Mouse (Mus musculus): Measurements from ENCODE around the gene Pnp. TPM values are rescaled to one million over a fixed set of nuclear protein-coding genes. Genes with fewer than 3 reads are reported as not detected.
"Not testable (repeated sequence)": the region's sequence is repeated elsewhere in the genome, so short reads cannot be mapped to it uniquely, and the experiment has no call there.

The Pnp gene
- polyA plus RNA-seq, 1 experiment from 2014 or later: 75.2 TPM

GRCm38 (mm10) chr14:50943932-50944667 is 13.2 kb downstream of the Pnp start, which contains the start of gene Gm49342:
Gene Gm49342, plus strand, starts transcription at chr14:50944517.
- 9% methylated on average over 31 of the region's 31 CpGs for WGBS

GRCm38 (mm10) chr14:50944668-50945033 is 13.8 kb downstream of the Pnp start:
- H3K36me3 ChIP-seq (ENCODE audit: control insufficient read depth, insufficient read depth, low read length); H3K9me3 ChIP-seq (replicated peaks; ENCODE audit: control insufficient read depth, low read length); H3K27me3 ChIP-seq (ENCODE audit: control insufficient read depth, insufficient read depth, low read length); H3K4me1 ChIP-seq (ENCODE audit: control insufficient read depth, insufficient read depth, low read length): not testable (repeated sequence)
- under 1% methylated on average over 15 of the region's 15 CpGs for WGBS
- peak overlapping the region; percentile 60 for H3K4me3 ChIP-seq (replicated peaks; ENCODE audit: low read length)
- peak overlapping the region; percentile 88 for H3K27ac ChIP-seq (ENCODE audit: low read length)
- peak; percentile 91 for ATAC-seq (ENCODE audit: insufficient read depth, low FRiP score)
- H3K9ac ChIP-seq (ENCODE audit: low read length): peak overlapping the region; percentile 72
- peak overlapping the region; percentile 69 for H3K4me2 ChIP-seq (ENCODE audit: low read depth, low read length)

More at GRCm38 (mm10) chr14:50943932-50944667, 13.2 kb downstream of the Pnp start, which contains the start of gene Gm49342:
- Histone ChIP-seq H3K4me2 (ENCODE audit: low read depth, low read length) (peak within 1 kb of the TSS; percentile 69), H3K9ac (ENCODE audit: low read length) (peak within 1 kb of the TSS; percentile 72), H3K36me3 (ENCODE audit: control insufficient read depth, insufficient read depth, low read length) (no peaks in the 10 kb centered on the region), H3K27ac (ENCODE audit: low read length) (peak within 1 kb of the TSS; percentile 88), H3K27me3 (ENCODE audit: control insufficient read depth, insufficient read depth, low read length) (no peaks in the 10 kb centered on the region), H3K4me3 (replicated peaks; ENCODE audit: low read length) (peak within 1 kb of the TSS; percentile 60), H3K9me3 (replicated peaks; ENCODE audit: control insufficient read depth, low read length) (no peaks in the 10 kb centered on the region), H3K4me1 (ENCODE audit: control insufficient read depth, insufficient read depth, low read length) (no peaks in the 10 kb centered on the region)
- peak; percentile 98 for ATAC-seq (ENCODE audit: insufficient read depth, low FRiP score)

- Histone ChIP-seq H3K4me3 (replicated peaks; ENCODE audit: low read length) (peak overlapping the region; percentile 60), H3K4me2 (ENCODE audit: low read depth, low read length) (peak overlapping the region; percentile 69), H3K27ac (ENCODE audit: low read length) (peak overlapping the region; percentile 88), H3K9ac (ENCODE audit: low read length) (peak overlapping the region; percentile 72)
- not testable (repeated sequence) for H3K36me3 ChIP-seq (ENCODE audit: control insufficient read depth, insufficient read depth, low read length); H3K9me3 ChIP-seq (replicated peaks; ENCODE audit: control insufficient read depth, low read length); ATAC-seq (ENCODE audit: insufficient read depth, low FRiP score); H3K27me3 ChIP-seq (ENCODE audit: control insufficient read depth, insufficient read depth, low read length); H3K4me1 ChIP-seq (ENCODE audit: control insufficient read depth, insufficient read depth, low read length)
- WGBS: 7% methylated on average over 6 of the region's 6 CpGs
These were observed 14.2 kb downstream of the Pnp start for GRCm38 (mm10) chr14:50945081-50945480.

GRCm38 (mm10) chr14:50945526-50945925 is 14.6 kb downstream of the Pnp start:
- not testable (repeated sequence) for H3K9me3 ChIP-seq (replicated peaks; ENCODE audit: control insufficient read depth, low read length); ATAC-seq (ENCODE audit: insufficient read depth, low FRiP score); H3K27me3 ChIP-seq (ENCODE audit: control insufficient read depth, insufficient read depth, low read length); H3K4me1 ChIP-seq (ENCODE audit: control insufficient read depth, insufficient read depth, low read length); H3K27ac ChIP-seq (ENCODE audit: low read length); H3K36me3 ChIP-seq (ENCODE audit: control insufficient read depth, insufficient read depth, low read length)
- Histone ChIP-seq H3K4me2 (ENCODE audit: low read depth, low read length) (peak overlapping the region; percentile 69), H3K4me3 (replicated peaks; ENCODE audit: low read length) (peak overlapping the region; percentile 60), H3K9ac (ENCODE audit: low read length) (peak overlapping the region; percentile 72)
- 19% methylated on average over 3 of the region's 3 CpGs for WGBS

- Histone ChIP-seq H3K36me3 (ENCODE audit: control insufficient read depth, insufficient read depth, low read length) (no peaks in the 10 kb centered on the region), H3K9me3 (replicated peaks; ENCODE audit: control insufficient read depth, low read length) (no peaks in the 10 kb centered on the region), H3K4me2 (ENCODE audit: low read depth, low read length) (no peak overlapping the region), H3K27ac (ENCODE audit: low read length) (no peak overlapping the region), H3K4me3 (replicated peaks; ENCODE audit: low read length) (no peak overlapping the region), H3K27me3 (ENCODE audit: control insufficient read depth, insufficient read depth, low read length) (no peaks in the 10 kb centered on the region), H3K9ac (ENCODE audit: low read length) (no peak overlapping the region), H3K4me1 (ENCODE audit: control insufficient read depth, insufficient read depth, low read length) (no peaks in the 10 kb centered on the region)
- no peak for ATAC-seq (ENCODE audit: insufficient read depth, low FRiP score)
- WGBS: 89% methylated on average over 10 of the region's 10 CpGs
These were observed 24.6 kb downstream of the Pnp start for GRCm38 (mm10) chr14:50955487-50955886.

- not testable (repeated sequence) for H3K4me1 ChIP-seq (ENCODE audit: control insufficient read depth, insufficient read depth, low read length); H3K9ac ChIP-seq (ENCODE audit: low read length); H3K27me3 ChIP-seq (ENCODE audit: control insufficient read depth, insufficient read depth, low read length); H3K4me3 ChIP-seq (replicated peaks; ENCODE audit: low read length); H3K9me3 ChIP-seq (replicated peaks; ENCODE audit: control insufficient read depth, low read length); H3K27ac ChIP-seq (ENCODE audit: low read length); H3K36me3 ChIP-seq (ENCODE audit: control insufficient read depth, insufficient read depth, low read length)
- WGBS: 7% methylated on average over 19 of the region's 19 CpGs
- ATAC-seq (ENCODE audit: insufficient read depth, low FRiP score): peak; percentile 85
- H3K4me2 ChIP-seq (ENCODE audit: low read depth, low read length): peak within 1 kb of the TSS; percentile 42
These were observed 25.1 kb downstream of the Pnp start, which contains the start of gene Pnp2 for GRCm38 (mm10) chr14:50955942-50956508. Gene Pnp2, plus strand, starts transcription at chr14:50955992.

GRCm38 (mm10) chr14:50956724-50957123 is 25.8 kb downstream of the Pnp start:
- not testable (repeated sequence) for H3K36me3 ChIP-seq (ENCODE audit: control insufficient read depth, insufficient read depth, low read length); H3K4me3 ChIP-seq (replicated peaks; ENCODE audit: low read length); H3K4me1 ChIP-seq (ENCODE audit: control insufficient read depth, insufficient read depth, low read length); H3K27ac ChIP-seq (ENCODE audit: low read length); H3K9me3 ChIP-seq (replicated peaks; ENCODE audit: control insufficient read depth, low read length); H3K4me2 ChIP-seq (ENCODE audit: low read depth, low read length); H3K9ac ChIP-seq (ENCODE audit: low read length); ATAC-seq (ENCODE audit: insufficient read depth, low FRiP score); H3K27me3 ChIP-seq (ENCODE audit: control insufficient read depth, insufficient read depth, low read length)
- WGBS: 84% methylated on average over 6 of the region's 6 CpGs

- H3K36me3 ChIP-seq (ENCODE audit: control insufficient read depth, insufficient read depth, low read length); H3K4me3 ChIP-seq (replicated peaks; ENCODE audit: low read length); H3K9me3 ChIP-seq (replicated peaks; ENCODE audit: control insufficient read depth, low read length); H3K4me1 ChIP-seq (ENCODE audit: control insufficient read depth, insufficient read depth, low read length); H3K9ac ChIP-seq (ENCODE audit: low read length); H3K27ac ChIP-seq (ENCODE audit: low read length); ATAC-seq (ENCODE audit: insufficient read depth, low FRiP score); H3K27me3 ChIP-seq (ENCODE audit: control insufficient read depth, insufficient read depth, low read length); H3K4me2 ChIP-seq (ENCODE audit: low read depth, low read length): not testable (repeated sequence)
- WGBS: 52% methylated on average over 3 of the region's 3 CpGs
These were observed 26.3 kb downstream of the Pnp start for GRCm38 (mm10) chr14:50957146-50957545.

- ATAC-seq (ENCODE audit: insufficient read depth, low FRiP score); H3K36me3 ChIP-seq (ENCODE audit: control insufficient read depth, insufficient read depth, low read length); H3K27me3 ChIP-seq (ENCODE audit: control insufficient read depth, insufficient read depth, low read length); H3K4me2 ChIP-seq (ENCODE audit: low read depth, low read length); H3K4me1 ChIP-seq (ENCODE audit: control insufficient read depth, insufficient read depth, low read length); H3K9ac ChIP-seq (ENCODE audit: low read length); H3K27ac ChIP-seq (ENCODE audit: low read length); H3K9me3 ChIP-seq (replicated peaks; ENCODE audit: control insufficient read depth, low read length); H3K4me3 ChIP-seq (replicated peaks; ENCODE audit: low read length): not testable (repeated sequence)
- WGBS: 85% methylated on average over 5 of the region's 5 CpGs
These were observed 27.6 kb downstream of the Pnp start for GRCm38 (mm10) chr14:50958289-50958995.

Measured in stomach, embryonic 16.5 days (tissue).